Mouse (Mus musculus): Measurements from ENCODE around the gene Eif3k.
A peak's percentile ranks its signal among the peaks of the same experiment; 100 is the strongest.
"Not testable (repeated sequence)": the region's sequence is repeated elsewhere in the genome, so short reads cannot be mapped to it uniquely, and the experiment has no call there.

The Eif3k gene

DNA sequence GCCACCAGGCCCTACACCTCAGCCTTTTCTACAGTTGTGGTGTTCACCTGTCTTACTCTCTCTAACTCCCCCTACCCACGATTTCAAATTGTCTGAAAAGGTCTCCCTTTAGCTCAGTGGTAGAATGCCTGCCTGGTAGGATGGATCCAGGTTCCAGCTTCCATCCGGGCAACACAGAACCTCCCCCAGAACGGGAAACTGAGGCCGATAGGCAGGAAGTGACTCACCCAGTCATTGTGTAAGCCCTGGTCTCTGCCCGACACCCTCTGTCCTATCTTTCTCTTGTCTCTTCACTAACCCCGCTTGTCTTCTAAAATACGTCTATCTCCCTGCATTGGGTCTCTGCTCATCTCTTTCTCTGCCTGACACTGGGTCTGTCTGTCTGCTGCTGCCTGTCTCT lies 3.5 kb upstream of the Eif3k start:
- DNase-seq (ENCODE audit: low spot score), result no peak

- no peak for DNase-seq (ENCODE audit: low spot score)
Observed at GRCm38 (mm10) chr7:28984452-28984851, 2.8 kb upstream of the Eif3k start.

DNA sequence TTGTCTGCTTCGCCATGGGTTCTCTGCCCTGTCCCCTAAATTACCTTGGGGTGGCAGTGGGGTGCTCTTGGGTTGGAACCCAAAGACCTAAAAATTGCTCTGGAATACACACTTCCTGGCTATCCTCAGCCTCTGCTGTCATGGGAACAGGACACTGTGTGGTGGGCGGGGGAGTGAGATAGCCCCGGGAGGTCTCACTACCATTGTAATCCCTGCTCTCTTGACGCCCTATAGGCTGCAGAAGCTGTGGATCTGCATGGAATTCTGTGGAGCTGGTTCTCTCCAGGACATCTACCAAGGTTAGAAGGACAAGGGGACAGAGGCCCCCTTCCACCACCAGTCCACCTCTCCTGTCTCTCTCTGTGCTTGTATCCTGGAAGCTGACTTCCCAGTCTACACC lies 2.2 kb upstream of the Eif3k start:
- DNase-seq (ENCODE audit: low spot score), result no peak

GRCm38 (mm10) chr7:28983141-28983564 lies 1.5 kb upstream of the Eif3k start:
- no peak for DNase-seq (ENCODE audit: low spot score)

DNA sequence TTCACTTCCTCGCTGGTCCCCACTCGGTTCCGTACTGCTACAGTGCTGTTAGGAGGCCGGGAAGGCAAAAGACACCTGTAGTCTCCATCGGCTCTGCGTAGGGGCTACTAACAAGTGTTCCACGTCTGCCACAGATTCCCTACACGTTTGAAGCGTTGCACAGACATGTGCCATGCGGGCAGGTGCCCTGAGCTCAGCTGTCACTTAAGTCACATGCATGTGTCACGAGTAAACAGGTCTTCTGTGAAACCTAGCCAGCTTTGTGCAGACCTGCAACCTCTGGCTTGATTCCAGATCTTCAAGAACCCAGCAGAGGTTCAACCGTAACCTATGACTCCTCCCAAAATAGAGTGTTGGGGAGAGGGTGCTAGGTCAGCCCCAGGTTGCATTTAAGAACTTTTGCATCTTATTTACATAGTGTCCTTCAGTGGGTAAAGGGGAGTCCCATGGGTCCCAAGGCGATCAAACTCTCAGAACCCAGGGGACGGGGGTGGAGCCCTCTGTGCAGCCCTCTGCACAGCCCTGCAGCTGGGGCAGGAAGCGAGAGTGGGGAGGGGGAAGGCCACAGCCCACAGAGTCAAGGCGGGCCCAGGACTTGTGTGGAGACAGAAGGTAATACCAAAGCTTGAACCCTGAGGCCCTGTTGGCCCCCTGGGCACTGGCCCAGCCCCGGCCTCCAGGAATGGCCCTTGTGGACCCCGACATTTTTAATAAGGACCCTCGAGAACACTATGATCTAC lies 780 bp upstream of the Eif3k start:
- no peak for DNase-seq (ENCODE audit: low spot score)

GRCm38 (mm10) chr7:28977556-28977955 lies 4.1 kb downstream of the Eif3k start:
- DNase-seq (ENCODE audit: low spot score), result no peak

GRCm38 (mm10) chr7:28973025-28973424 lies 8.6 kb downstream of the Eif3k start:
- no peak for DNase-seq (ENCODE audit: low spot score)

GRCm38 (mm10) chr7:28972542-28972985 lies 9.1 kb downstream of the Eif3k start:
- DNase-seq (ENCODE audit: low spot score), result peak; percentile 79

DNA sequence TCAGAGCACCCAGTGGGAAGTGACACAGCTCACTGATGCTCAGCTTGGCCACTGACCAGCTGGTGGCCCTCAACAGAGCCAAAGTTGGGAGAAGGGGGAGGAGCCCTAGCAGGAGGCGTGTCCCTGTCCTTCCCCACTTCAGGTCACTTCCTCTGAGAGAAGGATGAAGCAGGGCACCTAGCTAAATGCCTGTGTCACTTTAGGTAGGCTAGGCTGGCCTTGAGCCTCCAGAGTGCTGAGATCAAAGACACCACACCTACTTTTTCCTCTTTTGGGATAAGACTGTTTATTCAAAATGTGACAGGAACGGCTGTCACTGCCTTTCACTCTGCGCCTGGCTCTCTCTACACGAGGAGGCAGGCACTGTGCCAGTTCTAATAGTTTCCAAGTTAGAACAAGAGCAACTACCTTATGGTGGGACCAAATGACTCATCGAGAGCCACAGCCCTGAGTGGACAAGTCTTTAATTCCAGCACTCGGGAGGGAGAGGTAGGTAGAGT lies 9.8 kb downstream of the Eif3k start:
- DNase-seq (ENCODE audit: low spot score), result peak; percentile 57

- no peak for DNase-seq (ENCODE audit: low spot score)
Observed at GRCm38 (mm10) chr7:28971029-28971428, 10.6 kb downstream of the Eif3k start.

DNA sequence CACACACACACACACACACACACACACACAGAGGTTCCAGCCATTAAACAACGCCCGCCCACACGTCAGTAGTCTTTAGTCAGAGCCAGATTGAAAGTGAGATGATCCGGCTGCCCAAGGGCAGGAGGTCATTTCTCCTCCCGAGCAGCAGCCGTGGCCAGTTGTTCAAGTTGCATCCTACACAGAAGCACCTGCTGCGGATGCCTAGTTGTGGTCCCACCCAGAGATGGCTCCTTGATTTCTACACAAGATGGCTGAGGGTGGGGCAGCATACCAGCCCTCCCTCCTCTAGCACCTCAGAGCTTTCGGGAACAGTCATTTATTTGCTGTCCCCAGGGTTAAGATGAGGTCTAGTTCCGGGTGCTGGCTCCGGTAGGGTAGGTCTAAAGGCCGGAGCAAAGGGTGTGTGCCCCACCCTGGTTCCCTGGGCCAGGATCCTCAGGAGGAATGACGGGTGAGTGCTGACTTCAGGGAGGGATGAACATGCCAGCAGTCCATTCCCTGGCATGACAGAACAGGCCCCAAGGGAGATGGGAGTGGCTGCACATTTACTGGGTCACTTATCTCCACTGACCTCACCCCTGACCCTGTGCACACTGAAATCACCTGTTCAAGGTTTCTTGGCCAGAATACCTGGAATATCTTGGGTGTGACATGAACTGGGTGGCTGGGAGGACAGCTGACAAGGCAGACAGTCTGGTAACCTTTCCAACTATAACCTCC lies 11.8 kb downstream of the Eif3k start:
- no peak for DNase-seq (ENCODE audit: low spot score)

DNA sequence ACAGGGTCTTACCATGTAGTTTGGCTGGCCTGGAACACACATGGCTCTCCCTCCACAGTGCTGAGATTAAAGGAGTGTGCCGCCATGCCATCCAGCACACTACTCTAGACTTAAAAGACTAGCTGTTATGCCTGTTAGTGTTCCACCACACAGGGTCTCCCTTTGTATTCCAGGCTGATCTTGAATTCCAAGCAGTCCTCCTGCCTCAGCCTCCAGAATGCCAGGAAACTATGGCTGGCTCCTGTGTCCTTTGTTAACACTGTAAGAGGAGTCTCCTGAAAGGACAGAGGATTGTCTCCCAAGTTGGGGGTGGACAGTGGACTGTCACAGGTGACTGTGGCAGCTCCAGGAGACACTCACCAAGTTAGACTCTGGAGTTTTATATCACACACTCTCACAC lies 12.4 kb downstream of the Eif3k start:
- DNase-seq (ENCODE audit: low spot score), result no peak

- not testable (repeated sequence) for DNase-seq (ENCODE audit: low spot score)
Observed at GRCm38 (mm10) chr7:28968120-28968519, 13.5 kb downstream of the Eif3k start.

- DNase-seq (ENCODE audit: low spot score), result no peak
Observed at GRCm38 (mm10) chr7:28966751-28967505, 14.7 kb downstream of the Eif3k start.

DNA sequence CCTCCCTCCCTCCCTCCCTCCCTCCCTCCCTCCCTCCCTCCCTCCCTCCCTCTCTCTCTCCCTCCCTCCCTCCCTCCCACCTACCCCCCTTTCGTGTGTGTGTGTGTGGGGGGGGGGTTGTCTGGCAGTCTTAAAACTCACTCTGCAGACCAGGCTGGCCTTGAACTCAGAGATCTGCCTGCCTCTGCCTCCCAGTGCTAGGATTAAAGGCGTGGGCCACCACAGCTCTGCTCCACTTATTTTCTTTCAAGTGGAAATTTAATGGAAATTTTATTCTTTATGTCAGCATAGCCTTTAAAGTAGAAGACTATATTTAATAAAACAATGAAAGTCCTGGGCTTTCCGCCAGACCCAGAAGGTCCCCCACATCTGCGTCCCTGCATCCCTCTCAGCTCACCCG lies 15.5 kb downstream of the Eif3k start:
- no peak for DNase-seq (ENCODE audit: low spot score)

DNA sequence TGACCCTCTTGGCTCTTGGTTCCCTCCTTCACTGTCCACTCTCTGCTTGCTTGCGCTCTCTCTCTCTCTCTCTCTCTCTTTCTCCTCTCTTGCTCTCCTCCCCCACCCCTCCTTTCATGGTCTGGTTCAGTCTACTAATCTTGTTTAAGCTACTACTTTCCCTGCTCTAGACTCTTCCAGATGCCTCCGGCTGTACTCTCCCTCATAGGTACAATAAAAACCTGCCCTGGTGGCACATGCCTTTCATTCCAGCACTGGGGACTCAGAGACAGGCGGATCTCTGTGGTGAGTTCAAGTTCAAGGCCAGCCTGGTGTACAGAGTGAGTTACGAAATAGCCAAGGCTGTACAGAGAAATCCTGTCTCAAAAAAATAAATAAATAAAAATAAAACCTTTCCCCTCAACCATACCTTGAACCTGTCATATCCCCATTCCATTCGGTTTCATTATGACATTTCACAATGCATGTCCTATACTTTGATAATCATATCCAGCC lies 16.3 kb downstream of the Eif3k start:
- DNase-seq (ENCODE audit: low spot score), result no peak

- DNase-seq (ENCODE audit: low spot score), result no peak
Observed at GRCm38 (mm10) chr7:28963399-28963923, 18.2 kb downstream of the Eif3k start.

- peak; percentile 98 for DNase-seq (ENCODE audit: low spot score)
Observed at GRCm38 (mm10) chr7:28961927-28962670, 19.6 kb downstream of the Eif3k start, which contains the start of gene Actn4. Gene Actn4, minus strand, starts transcription at chr7:28962340.

DNA sequence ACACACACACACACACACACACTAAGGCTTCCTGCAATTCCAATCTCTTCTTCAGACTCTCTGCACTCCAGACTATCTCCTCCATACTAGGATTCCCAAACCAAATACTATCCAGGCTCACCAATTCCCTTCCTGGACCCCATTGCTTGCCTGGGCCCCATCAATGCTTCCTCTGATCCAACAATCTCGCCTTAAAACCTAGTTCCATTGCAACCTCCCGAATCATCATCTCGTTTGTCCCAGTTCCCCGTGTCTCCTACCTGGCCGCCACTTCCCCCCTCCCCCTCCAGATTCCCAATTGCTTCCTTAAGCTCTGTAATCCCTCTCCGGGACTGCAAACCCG lies 20.1 kb downstream of the Eif3k start:
- no peak for DNase-seq (ENCODE audit: low spot score)

DNA sequence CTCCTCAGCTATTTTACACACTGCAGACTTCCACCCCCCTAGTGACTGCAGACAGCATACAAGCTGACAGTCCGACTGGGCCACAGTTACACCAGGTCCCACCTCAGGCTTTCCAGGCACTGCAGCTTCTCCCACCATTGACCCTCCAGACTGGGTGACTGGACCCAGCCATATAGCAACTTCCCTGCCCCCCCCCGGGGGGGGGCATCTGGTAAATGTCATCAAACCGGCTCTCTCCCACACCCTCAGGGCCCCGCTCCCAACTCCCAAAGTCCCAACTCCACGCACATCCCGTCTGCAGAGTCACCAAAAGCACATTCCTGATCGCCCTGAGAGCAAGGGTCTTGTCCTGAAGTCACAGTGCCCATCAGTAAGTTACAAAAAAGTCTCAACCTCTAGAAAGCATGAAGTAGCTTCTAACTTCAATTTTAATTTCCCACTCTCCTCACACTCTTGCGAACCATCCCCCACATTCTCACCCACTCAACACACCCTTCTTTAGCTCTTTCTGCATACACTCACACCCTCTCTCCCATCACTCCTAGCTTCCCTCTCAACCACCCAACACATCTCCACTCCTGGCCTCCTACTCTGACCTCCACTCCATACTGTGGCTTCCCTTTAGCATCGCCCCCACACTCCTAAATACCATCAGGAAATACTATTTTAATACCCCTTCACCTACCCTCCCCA lies 21.2 kb downstream of the Eif3k start:
- no peak for DNase-seq (ENCODE audit: low spot score)

- no peak for DNase-seq (ENCODE audit: low spot score)
Observed at GRCm38 (mm10) chr7:28959505-28960045, 22.1 kb downstream of the Eif3k start.
